Mouse (Mus musculus) left cerebral cortex, adult 8-10 months (tissue): ENCODE results near the gene Myo5a. TPM values are rescaled to one million over a fixed set of nuclear protein-coding genes. Genes with fewer than 3 reads are reported as not detected.

Experiments used
- DNase-seq, 2 experiments: peaks; one replicate each; pipeline ENCODE4 v3.0.0; 2022; ENCODE audit warnings: low spot score in 2 of 2
- total RNA-seq, 4 experiments: library from RNA; stranded (reverse); gene quantifications; 2 replicates each; pipeline ENCODE4 v1.2.4; 2022

Myo5a gene
- total RNA-seq, 4 experiments from 2014 or later, result 288 to 326 (median 308) TPM

GRCm38 (mm10) chr9:75071029-75071705, 352 bp downstream of the Myo5a start:
- peak; percentile 68 to 73 for DNase-seq

GRCm38 (mm10) chr9:75071706-75072192, 934 bp downstream of the Myo5a start:
- peak in 1 of 2 experiments; percentile 35 for DNase-seq

- no peak for DNase-seq
Measured at GRCm38 (mm10) chr9:75072361-75072760, 1.5 kb downstream of the Myo5a start.

- no peak for DNase-seq
Measured at GRCm38 (mm10) chr9:75077191-75077590, 6.4 kb downstream of the Myo5a start.

- DNase-seq, result no peak
Measured at GRCm38 (mm10) chr9:75085242-75085824, 14.5 kb downstream of the Myo5a start.

- DNase-seq, result no peak
Measured at GRCm38 (mm10) chr9:75087823-75088222, 17.0 kb downstream of the Myo5a start.

- DNase-seq, result no peak
Measured at GRCm38 (mm10) chr9:75089285-75089684, 18.5 kb downstream of the Myo5a start.

- DNase-seq, result no peak
Measured at GRCm38 (mm10) chr9:75092134-75092533, 21.3 kb downstream of the Myo5a start.

- DNase-seq, result no peak
Measured at GRCm38 (mm10) chr9:75094762-75095161, 23.9 kb downstream of the Myo5a start.

- no peak for DNase-seq
Measured at GRCm38 (mm10) chr9:75098937-75099336, 28.1 kb downstream of the Myo5a start.

GRCm38 (mm10) chr9:75100157-75100781, 29.5 kb downstream of the Myo5a start:
- DNase-seq, result no peak

GRCm38 (mm10) chr9:75102131-75102530, 31.3 kb downstream of the Myo5a start:
- no peak for DNase-seq

- DNase-seq, result no peak
Measured at GRCm38 (mm10) chr9:75116571-75117177, 45.9 kb downstream of the Myo5a start.

GRCm38 (mm10) chr9:75121126-75121525, 50.3 kb downstream of the Myo5a start:
- peak in 1 of 2 experiments; percentile 31 for DNase-seq

GRCm38 (mm10) chr9:75124201-75124721, 53.4 kb downstream of the Myo5a start:
- DNase-seq, result no peak

- no peak for DNase-seq
Measured at GRCm38 (mm10) chr9:75130553-75130952, 59.7 kb downstream of the Myo5a start.

- DNase-seq, result no peak
Measured at GRCm38 (mm10) chr9:75146911-75147310, 76.1 kb downstream of the Myo5a start.

GRCm38 (mm10) chr9:75160525-75160924, 89.7 kb downstream of the Myo5a start:
- DNase-seq, result peak in 1 of 2 experiments; percentile 15

- DNase-seq, result no peak
Measured at GRCm38 (mm10) chr9:75163650-75164049, 92.8 kb downstream of the Myo5a start.

- DNase-seq, result peak in 1 of 2 experiments; percentile 51
Measured at GRCm38 (mm10) chr9:75171721-75172120, 100.9 kb downstream of the Myo5a start.

GRCm38 (mm10) chr9:75187646-75188260, 116.9 kb downstream of the Myo5a start:
- DNase-seq, result no peak
